Mouse (Mus musculus): Measurements from ENCODE around the gene Slc16a5. TPM values are rescaled to one million over a fixed set of nuclear protein-coding genes. Genes with fewer than 3 reads are reported as not detected.

Gene Slc16a5
- polyA plus RNA-seq, 1 experiment, result 8.0 TPM

DNA sequence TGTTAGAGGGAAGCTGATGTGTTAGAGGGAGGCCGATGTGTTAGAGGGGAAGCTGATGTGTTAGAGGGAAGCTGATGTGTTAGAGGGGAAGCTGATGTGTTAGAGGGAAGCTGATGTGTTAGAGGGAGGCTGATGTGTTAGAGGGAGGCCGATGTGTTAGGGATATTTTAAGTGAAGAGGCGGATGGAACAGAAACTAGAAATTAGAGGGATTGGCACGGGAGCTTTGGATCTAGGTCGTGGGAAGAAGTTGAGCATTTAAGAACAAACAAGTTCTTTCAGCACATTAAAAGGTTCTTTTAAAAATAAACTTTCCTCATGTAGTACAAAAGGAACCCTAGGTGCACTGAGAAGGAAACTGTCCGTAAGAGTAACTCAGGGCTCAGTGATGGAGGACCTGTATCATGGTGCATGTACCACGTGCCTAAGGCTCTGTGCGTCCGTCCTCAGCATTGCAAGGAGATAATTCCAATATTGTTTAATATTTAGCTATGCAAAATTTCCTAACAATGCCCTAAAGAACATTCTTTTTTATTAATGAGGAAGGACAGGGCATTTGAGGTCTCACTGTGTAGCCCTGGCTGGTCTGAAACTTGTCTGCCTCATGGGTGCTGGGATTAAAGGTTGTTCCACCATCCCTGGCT is 16.1 kb downstream of the Slc16a5 start:
- 61% methylated on average over 9 of the region's 9 CpGs for WGBS
- DNase-seq (ENCODE audit: low read depth in 1 of 2, low spot score in 2 of 2), result no peak
- Histone ChIP-seq H3K27ac (ENCODE audit: insufficient read depth, low read length) (peak overlapping the region; percentile 35; the same call in 1 of the 2 replicates), H3K27me3 (ENCODE audit: control insufficient read depth, insufficient read depth, low read length) (no peaks in the 10 kb centered on the region), H3K36me3 (ENCODE audit: control insufficient read depth, insufficient read depth, low read length) (peaks cover 4% of the 10 kb centered on the region), H3K4me1 (ENCODE audit: control insufficient read depth, insufficient read depth, insufficient read length) (peaks cover 10% of the 10 kb centered on the region; the same call in 1 of the 2 replicates), H3K4me3 (ENCODE audit: extremely low read depth, insufficient read depth, insufficient read length) (no peak overlapping the region)
- TF ChIP-seq POLR2A (IDR thresholded peaks at IDR 0.05; ENCODE audit: low read depth, low read length), result no peak
- TF ChIP-seq CTCF (IDR thresholded peaks at IDR 0.05; ENCODE audit: extremely low read depth, insufficient read depth, insufficient read length, insufficient replicate concordance), result no peak

GRCm38 (mm10) chr11:115481553-115482259 is 19.4 kb downstream of the Slc16a5 start:
- H3K36me3 ChIP-seq (ENCODE audit: control insufficient read depth, insufficient read depth, low read length), result peaks cover 5% of the 10 kb centered on the region
- H3K4me3 ChIP-seq (ENCODE audit: extremely low read depth, insufficient read depth, insufficient read length), result no peak overlapping the region
- H3K27ac ChIP-seq (ENCODE audit: insufficient read depth, low read length), result no peak overlapping the region
- H3K27me3 ChIP-seq (ENCODE audit: control insufficient read depth, insufficient read depth, low read length), result no peaks in the 10 kb centered on the region
- TF ChIP-seq POLR2A (IDR thresholded peaks at IDR 0.05; ENCODE audit: low read depth, low read length) (no peak), CTCF (IDR thresholded peaks at IDR 0.05; ENCODE audit: extremely low read depth, insufficient read depth, insufficient read length, insufficient replicate concordance) (no peak)
- 69% methylated on average over 6 of the region's 6 CpGs for WGBS
- DNase-seq (ENCODE audit: low read depth in 1 of 2, low spot score in 2 of 2), result no peak
- peaks cover 6% of the 10 kb centered on the region; the same call in 1 of the 2 replicates for H3K4me1 ChIP-seq (ENCODE audit: control insufficient read depth, insufficient read depth, insufficient read length)

- H3K27ac ChIP-seq (ENCODE audit: insufficient read depth, low read length), result no peak overlapping the region
- TF ChIP-seq CTCF (IDR thresholded peaks at IDR 0.05; ENCODE audit: extremely low read depth, insufficient read depth, insufficient read length, insufficient replicate concordance), result no peak
- TF ChIP-seq POLR2A (IDR thresholded peaks at IDR 0.05; ENCODE audit: low read depth, low read length), result no peak
- H3K27me3 ChIP-seq (ENCODE audit: control insufficient read depth, insufficient read depth, low read length), result no peaks in the 10 kb centered on the region
- no peak overlapping the region for H3K4me3 ChIP-seq (ENCODE audit: extremely low read depth, insufficient read depth, insufficient read length)
- WGBS, result 87% methylated on average over 11 of the region's 11 CpGs
- DNase-seq (ENCODE audit: low read depth in 1 of 2, low spot score in 2 of 2), result no peak
- peaks cover 6% of the 10 kb centered on the region; the same call in 1 of the 2 replicates for H3K4me1 ChIP-seq (ENCODE audit: control insufficient read depth, insufficient read depth, insufficient read length)
- H3K36me3 ChIP-seq (ENCODE audit: control insufficient read depth, insufficient read depth, low read length), result peaks cover 5% of the 10 kb centered on the region
These were observed 21.0 kb downstream of the Slc16a5 start for GRCm38 (mm10) chr11:115483278-115483677.

DNA sequence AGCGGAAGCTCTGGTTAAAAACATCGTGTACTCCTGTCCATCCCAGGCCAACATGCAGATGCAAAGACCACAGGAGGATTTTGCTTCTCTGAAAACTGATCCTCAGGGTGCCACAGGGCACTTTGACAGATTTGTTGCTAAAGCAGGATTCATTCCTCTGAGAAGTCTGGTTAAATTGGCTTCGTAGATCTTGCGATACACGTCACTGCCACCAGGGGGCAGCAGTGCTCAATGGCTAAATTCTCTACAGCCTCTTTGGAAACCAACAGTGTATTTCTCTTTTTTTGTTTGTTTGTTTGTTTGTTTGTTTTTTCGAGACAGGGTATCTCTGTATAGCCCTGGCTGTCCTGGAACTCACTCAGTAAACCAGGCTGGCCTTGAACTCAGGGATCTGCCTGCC is 21.5 kb downstream of the Slc16a5 start:
- peaks cover 7% of the 10 kb centered on the region for H3K36me3 ChIP-seq (ENCODE audit: control insufficient read depth, insufficient read depth, low read length)
- peaks cover 2% of the 10 kb centered on the region; the same call in 1 of the 2 replicates for H3K4me1 ChIP-seq (ENCODE audit: control insufficient read depth, insufficient read depth, insufficient read length)
- no peak overlapping the region for H3K4me3 ChIP-seq (ENCODE audit: extremely low read depth, insufficient read depth, insufficient read length)
- no peak overlapping the region for H3K27ac ChIP-seq (ENCODE audit: insufficient read depth, low read length)
- no peaks in the 10 kb centered on the region for H3K27me3 ChIP-seq (ENCODE audit: control insufficient read depth, insufficient read depth, low read length)
- WGBS, result 26% methylated on average over 6 of the region's 6 CpGs
- DNase-seq (ENCODE audit: low read depth in 1 of 2, low spot score in 2 of 2), result peak in 1 of 2 experiments; percentile 64
- TF ChIP-seq POLR2A (IDR thresholded peaks at IDR 0.05; ENCODE audit: low read depth, low read length) (no peak), CTCF (IDR thresholded peaks at IDR 0.05; ENCODE audit: extremely low read depth, insufficient read depth, insufficient read length, insufficient replicate concordance) (peak; percentile 79; the same call in 1 of the 2 replicates)

GRCm38 (mm10) chr11:115485155-115485554 is 22.9 kb downstream of the Slc16a5 start:
- TF ChIP-seq CTCF (IDR thresholded peaks at IDR 0.05; ENCODE audit: extremely low read depth, insufficient read depth, insufficient read length, insufficient replicate concordance) (no peak), POLR2A (IDR thresholded peaks at IDR 0.05; ENCODE audit: low read depth, low read length) (no peak)
- 93% methylated on average over 12 of the region's 12 CpGs for WGBS
- Histone ChIP-seq H3K27me3 (ENCODE audit: control insufficient read depth, insufficient read depth, low read length) (no peaks in the 10 kb centered on the region), H3K36me3 (ENCODE audit: control insufficient read depth, insufficient read depth, low read length) (peaks cover 15% of the 10 kb centered on the region), H3K27ac (ENCODE audit: insufficient read depth, low read length) (no peak overlapping the region), H3K4me3 (ENCODE audit: extremely low read depth, insufficient read depth, insufficient read length) (no peak overlapping the region), H3K4me1 (ENCODE audit: control insufficient read depth, insufficient read depth, insufficient read length) (no peaks in the 10 kb centered on the region)
- DNase-seq (ENCODE audit: low read depth in 1 of 2, low spot score in 2 of 2), result no peak

DNA sequence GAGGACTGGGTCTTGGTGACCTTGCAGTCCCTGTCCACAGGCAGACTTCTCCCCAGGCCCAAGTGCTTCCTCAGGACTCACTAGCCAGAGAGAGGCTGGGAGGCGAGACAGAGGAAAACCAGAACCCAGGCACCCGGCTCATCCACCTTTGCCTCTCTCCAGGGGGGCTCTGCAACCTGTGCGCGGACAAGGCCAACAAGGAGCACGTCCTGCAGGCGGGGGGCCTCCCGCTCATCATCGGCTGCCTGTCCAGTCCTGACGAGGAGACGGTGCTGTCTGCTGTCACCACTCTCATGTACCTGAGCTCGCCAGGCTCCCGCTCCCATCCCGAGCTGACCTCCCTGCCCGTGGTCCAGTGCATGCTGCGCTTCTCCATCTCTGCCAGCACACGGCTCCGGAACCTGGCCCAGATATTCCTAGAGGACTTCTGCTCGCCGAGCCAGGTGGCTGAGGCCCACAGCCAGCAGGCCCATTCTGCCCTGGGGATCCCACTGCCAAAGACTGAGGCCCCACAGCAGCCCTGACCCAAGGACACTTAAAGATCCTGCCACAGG is 26.4 kb downstream of the Slc16a5 start:
- Histone ChIP-seq H3K27ac (ENCODE audit: insufficient read depth, low read length) (no peak overlapping the region), H3K4me3 (ENCODE audit: extremely low read depth, insufficient read depth, insufficient read length) (no peak overlapping the region), H3K36me3 (ENCODE audit: control insufficient read depth, insufficient read depth, low read length) (peaks cover 19% of the 10 kb centered on the region), H3K4me1 (ENCODE audit: control insufficient read depth, insufficient read depth, insufficient read length) (peaks cover 5% of the 10 kb centered on the region; the same call in 1 of the 2 replicates), H3K27me3 (ENCODE audit: control insufficient read depth, insufficient read depth, low read length) (no peaks in the 10 kb centered on the region)
- no peak for DNase-seq (ENCODE audit: low read depth in 1 of 2, low spot score in 2 of 2)
- 95% methylated on average over 19 of the region's 19 CpGs for WGBS
- TF ChIP-seq CTCF (IDR thresholded peaks at IDR 0.05; ENCODE audit: extremely low read depth, insufficient read depth, insufficient read length, insufficient replicate concordance), result no peak
- no peak for TF ChIP-seq POLR2A (IDR thresholded peaks at IDR 0.05; ENCODE audit: low read depth, low read length)

All from spleen, adult 2 months (tissue).